In the genomic region with DNA sequence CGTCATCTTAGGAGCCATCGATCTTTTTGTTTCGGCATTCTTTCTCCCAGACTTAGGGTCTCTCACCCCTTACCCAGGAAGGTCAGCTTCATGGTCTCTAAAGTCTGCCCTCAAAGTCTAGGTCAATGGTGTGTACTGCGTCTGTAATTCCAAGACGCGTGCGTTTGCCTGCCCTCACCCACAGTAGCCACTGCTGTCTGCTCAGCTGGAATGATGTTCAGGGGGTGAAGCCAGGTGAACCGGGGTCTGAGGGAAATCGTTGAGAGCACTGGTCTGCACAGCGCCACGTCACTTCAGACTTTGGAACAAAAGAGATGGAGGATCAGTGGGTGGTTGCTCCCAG, we compare ENCODE assay signal across 10 mouse cellular contexts.
DNase-seq lines count a peak whose midpoint lies in the region; ATAC-seq and TF ChIP-seq lines count a peak whose summit lies in the region.
"Had no signal": no experiment of that assay in that cellular context is flagged by ENCODE, and none has a peak within 500 bp of the region (broad histone marks: within the 10 kb centered on the region; RNA-seq: fewer than 3 reads in every experiment).

No protein-coding gene starts in this region.

- DNase-seq in embryo, embryonic 10 days (ENCODE audit: low spot score), result peak; percentile 24
- no peak for DNase-seq in embryo, embryonic 11 days
- no peak for DNase-seq in testis, postnatal 10 days (ENCODE audit: low spot score)
- DNase-seq in midbrain, embryonic 11.5 days (ENCODE audit: low spot score, missing footprints), result peak; percentile 92
- DNase-seq in cerebellum, adult 18-20 months, result no peak
- DNase-seq in urinary bladder, postnatal 14 days (ENCODE audit: low spot score), result no peak
- no peak for DNase-seq in cerebellum, postnatal 4 days (ENCODE audit: low spot score in 2 of 2)
- DNase-seq: lung, adult 2 months; thymus, postnatal 36 days had no signal

- WGBS in midbrain, embryonic 11.5 days, result 7% methylated on average over 11 of the region's 11 CpGs

- no peak for TF ChIP-seq POLR2A in testis, adult 2 months (IDR thresholded peaks at IDR 0.05; ENCODE audit: control insufficient read depth, low read depth, low read length)

- H3K9me3 ChIP-seq in midbrain, embryonic 11.5 days (ENCODE audit: control insufficient read depth, low read length), result no peaks in the 10 kb centered on the region

- no peaks in the 10 kb centered on the region for H3K36me3 ChIP-seq in testis, adult 2 months (ENCODE audit: control insufficient read depth, insufficient read depth, low read length)
- H3K36me3 ChIP-seq in midbrain, embryonic 11.5 days (ENCODE audit: control insufficient read depth, insufficient read depth, low read length), result no peaks in the 10 kb centered on the region

- peak overlapping the region; percentile 17; the same call in 1 of the 2 replicates for H3K9ac ChIP-seq in midbrain, embryonic 11.5 days (ENCODE audit: low read length)

- peak overlapping the region; percentile 83 for H3K4me3 ChIP-seq in testis, adult 2 months (ENCODE audit: control insufficient read depth, low read depth, low read length)
- H3K4me3 ChIP-seq in midbrain, embryonic 11.5 days (ENCODE audit: low read depth, low read length), result 0 out of 2 replicates have a peak overlapping the region, but pooled peaks have one; percentile 6

- H3K4me2 ChIP-seq in midbrain, embryonic 11.5 days, result peak overlapping the region; percentile 42

- peak; percentile 36; the same call in 1 of the 2 replicates for ATAC-seq in midbrain, embryonic 11.5 days (ENCODE audit: low FRiP score)

- H3K27ac ChIP-seq in testis, adult 2 months (ENCODE audit: control insufficient read depth, insufficient read depth, low read depth, low read length), result no peak overlapping the region
- peak overlapping the region; percentile 22; the same call in 1 of the 2 replicates for H3K27ac ChIP-seq in midbrain, embryonic 11.5 days (ENCODE audit: low read depth, low read length)

- H3K27me3 ChIP-seq in testis, adult 2 months (ENCODE audit: control insufficient read depth, insufficient read depth, low read length), result peaks cover 2% of the 10 kb centered on the region; the same call in 1 of the 2 replicates
- H3K27me3 ChIP-seq in midbrain, embryonic 11.5 days (ENCODE audit: control insufficient read depth, insufficient read depth, low read length), result peaks cover 19% of the 10 kb centered on the region

- H3K4me1 ChIP-seq in testis, adult 2 months (ENCODE audit: control insufficient read depth, insufficient read depth, low read length), result peaks cover 5% of the 10 kb centered on the region
- peaks cover 30% of the 10 kb centered on the region for H3K4me1 ChIP-seq in midbrain, embryonic 11.5 days (ENCODE audit: control insufficient read depth, insufficient read depth, low read length)

- TF ChIP-seq CTCF in testis, adult 2 months (IDR thresholded peaks at IDR 0.05; ENCODE audit: control insufficient read depth, insufficient read depth, insufficient replicate concordance, low read depth, low read length), result no peak

Comparison
In these comparisons a context has a peak if more than half of its experiments do, and no peak if none do; other contexts are left out.
1. DNase-seq: peak in embryo, embryonic 10 days (single experiment) and midbrain, embryonic 11.5 days (single experiment); none in embryo, embryonic 11 days (single experiment), testis, postnatal 10 days (single experiment), cerebellum, adult 18-20 months (0 of 2), urinary bladder, postnatal 14 days (single experiment) and cerebellum, postnatal 4 days (0 of 2).